Mouse (Mus musculus) brain, adult 2 months (tissue): Measurements from ENCODE around the gene Zfyve21.

Experiments
- DNase-seq: peaks from one replicate; pipeline ENCODE4 v3.0.0; 2011; ENCODE audit warnings: low read depth, low spot score

The Zfyve21 gene

GRCm38 (mm10) chr12:111813766-111814617 is at the start of gene Zfyve21, which contains the start of gene Xrcc3:
TSS of gene Zfyve21 (plus strand) at chr12:111814170.
TSS of gene Xrcc3 (minus strand) at chr12:111813873.
- peak; percentile 99 for DNase-seq

DNA sequence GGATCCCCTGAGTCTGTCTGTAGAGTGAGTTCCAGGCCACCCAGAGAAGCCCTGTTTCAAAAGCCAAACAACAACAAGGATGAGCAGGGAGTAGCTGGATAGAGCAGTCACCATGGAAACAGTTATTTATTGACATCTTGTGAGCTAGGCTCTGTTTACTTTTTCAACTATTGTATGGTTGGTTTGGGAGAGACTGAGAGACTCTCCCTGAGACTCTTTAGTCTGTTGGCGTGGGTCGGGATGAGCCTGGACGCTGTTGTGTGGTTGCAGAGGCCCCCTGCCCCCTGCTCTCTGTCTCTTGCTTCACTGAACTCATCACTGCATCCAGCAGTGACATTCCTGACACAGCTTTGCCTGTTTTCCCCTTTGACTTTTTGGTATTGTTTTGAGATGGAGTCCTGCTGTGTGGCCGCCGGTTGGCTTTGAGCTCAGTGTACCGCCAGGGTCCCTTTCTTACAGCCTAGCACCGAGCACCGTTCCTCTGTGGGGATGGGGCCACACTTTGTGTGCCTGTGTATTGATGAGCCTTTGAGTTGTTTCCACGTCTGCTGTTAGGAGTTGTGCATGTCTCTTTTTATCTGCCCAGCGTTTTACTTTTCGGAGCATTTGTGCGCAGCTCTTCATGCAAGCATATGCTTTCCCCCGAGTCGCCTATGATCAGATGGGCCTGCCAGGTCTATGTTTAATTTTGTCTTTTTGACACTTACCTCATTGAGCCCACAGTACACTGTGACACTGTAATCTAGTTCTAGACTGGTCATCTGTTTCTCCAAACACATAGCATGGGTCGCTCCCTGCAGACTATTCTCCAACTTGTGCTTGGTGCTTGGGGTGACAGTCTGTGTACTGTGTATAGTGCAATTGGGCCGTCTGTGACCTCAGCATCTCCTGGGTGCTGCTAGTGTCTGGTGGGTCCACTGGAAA is 47.4 kb upstream of the Zfyve21 start:
- peak; percentile 74 for DNase-seq

GRCm38 (mm10) chr12:111768322-111768928 is 45.5 kb upstream of the Zfyve21 start:
- peak; percentile 58 for DNase-seq

- peak; percentile 81 for DNase-seq
Observed at GRCm38 (mm10) chr12:111769306-111769705, 44.7 kb upstream of the Zfyve21 start.

GRCm38 (mm10) chr12:111769816-111770577 is 44.0 kb upstream of the Zfyve21 start:
- peak; percentile 60 for DNase-seq

DNA sequence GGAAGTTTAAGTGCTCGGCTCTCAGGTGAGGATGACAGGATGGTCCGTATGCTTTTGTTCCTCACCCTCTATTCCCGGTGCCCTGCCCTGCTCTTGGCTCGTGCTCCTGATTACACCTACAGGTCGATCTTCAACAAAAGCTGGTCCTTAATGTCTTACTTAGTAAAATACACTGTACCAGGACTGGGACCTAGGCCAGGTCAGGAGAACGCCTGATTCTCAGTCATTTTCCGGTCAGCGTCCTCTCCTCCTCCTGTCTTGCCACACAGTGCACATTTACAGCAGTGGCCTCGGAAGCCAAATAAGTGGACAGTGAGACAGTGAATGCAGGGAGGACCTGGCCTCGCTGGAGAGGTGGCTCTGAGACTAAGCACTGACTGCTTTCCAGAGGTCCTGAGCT is 43.3 kb upstream of the Zfyve21 start:
- DNase-seq, result no peak

- no peak for DNase-seq
Observed at GRCm38 (mm10) chr12:111774156-111774555, 39.8 kb upstream of the Zfyve21 start.

GRCm38 (mm10) chr12:111774845-111775244 is 39.1 kb upstream of the Zfyve21 start:
- peak; percentile 52 for DNase-seq

DNA sequence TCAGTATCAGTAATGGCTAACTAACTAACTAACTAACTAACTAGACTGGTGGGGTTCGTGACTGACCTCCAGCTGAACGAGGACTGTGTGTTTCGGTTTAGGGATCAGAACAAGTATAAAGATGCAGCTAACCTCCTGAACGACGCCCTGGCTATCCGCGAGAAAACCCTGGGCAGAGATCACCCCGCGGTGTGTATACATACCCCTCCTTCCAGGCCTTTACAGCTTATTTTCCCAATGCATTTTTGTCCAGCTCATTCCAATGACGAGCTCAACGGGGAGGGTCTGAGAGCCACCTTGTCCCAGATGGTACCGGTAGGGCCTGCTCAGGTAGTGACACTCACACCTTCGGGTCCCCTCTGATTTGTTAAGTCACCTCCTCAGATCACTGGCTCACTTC is 36.1 kb upstream of the Zfyve21 start:
- no peak for DNase-seq

- no peak for DNase-seq
Observed at GRCm38 (mm10) chr12:111779544-111779943, 34.4 kb upstream of the Zfyve21 start.

DNA sequence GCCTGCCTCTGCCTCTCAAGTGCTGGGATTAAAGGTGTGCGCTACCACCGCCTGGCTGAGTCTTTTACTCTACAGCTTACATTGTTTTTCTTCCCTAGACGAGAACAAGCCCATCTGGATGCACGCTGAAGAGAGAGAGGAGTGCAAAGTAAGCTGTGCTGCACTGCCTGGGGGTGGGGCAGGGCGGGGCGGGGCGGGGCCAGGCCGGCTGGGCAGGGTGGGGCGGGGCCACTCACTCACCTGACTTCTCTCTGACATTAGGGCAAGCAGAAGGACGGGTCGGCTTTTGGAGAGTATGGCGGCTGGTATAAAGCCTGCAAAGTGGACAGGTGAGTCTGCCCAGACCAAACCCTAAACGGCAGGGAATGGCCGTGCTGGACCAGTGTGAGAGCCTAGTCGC is 28.8 kb upstream of the Zfyve21 start:
- DNase-seq, result no peak

DNA sequence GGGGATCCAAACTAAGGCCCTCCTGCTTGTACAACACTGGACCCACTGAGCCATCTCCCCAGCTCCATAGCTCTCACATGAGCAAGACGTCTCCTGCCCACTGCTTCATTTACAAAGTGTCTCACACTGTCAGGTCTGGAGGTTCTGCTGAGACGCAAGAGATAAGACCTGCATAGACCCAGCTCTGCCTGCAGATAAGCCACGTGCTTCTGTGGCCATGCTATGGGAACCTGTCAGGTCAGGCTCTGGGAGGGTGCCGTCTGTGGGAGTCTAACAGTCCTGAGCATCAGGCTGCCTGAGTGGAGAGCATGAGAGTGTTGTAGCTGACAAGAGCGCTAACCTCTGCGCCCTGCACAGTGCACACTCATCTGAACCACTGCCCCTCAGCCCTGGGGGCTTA is 27.0 kb upstream of the Zfyve21 start:
- DNase-seq, result no peak

- DNase-seq, result no peak
Observed at GRCm38 (mm10) chr12:111790090-111790489, 23.9 kb upstream of the Zfyve21 start.

- no peak for DNase-seq
Observed at GRCm38 (mm10) chr12:111790631-111791030, 23.3 kb upstream of the Zfyve21 start.

- DNase-seq, result peak; percentile 69
Observed at GRCm38 (mm10) chr12:111791474-111792104, 22.4 kb upstream of the Zfyve21 start.

GRCm38 (mm10) chr12:111794102-111794501 is 19.9 kb upstream of the Zfyve21 start:
- DNase-seq, result peak; percentile 89

GRCm38 (mm10) chr12:111794526-111795179 is 19.3 kb upstream of the Zfyve21 start:
- no peak for DNase-seq

DNA sequence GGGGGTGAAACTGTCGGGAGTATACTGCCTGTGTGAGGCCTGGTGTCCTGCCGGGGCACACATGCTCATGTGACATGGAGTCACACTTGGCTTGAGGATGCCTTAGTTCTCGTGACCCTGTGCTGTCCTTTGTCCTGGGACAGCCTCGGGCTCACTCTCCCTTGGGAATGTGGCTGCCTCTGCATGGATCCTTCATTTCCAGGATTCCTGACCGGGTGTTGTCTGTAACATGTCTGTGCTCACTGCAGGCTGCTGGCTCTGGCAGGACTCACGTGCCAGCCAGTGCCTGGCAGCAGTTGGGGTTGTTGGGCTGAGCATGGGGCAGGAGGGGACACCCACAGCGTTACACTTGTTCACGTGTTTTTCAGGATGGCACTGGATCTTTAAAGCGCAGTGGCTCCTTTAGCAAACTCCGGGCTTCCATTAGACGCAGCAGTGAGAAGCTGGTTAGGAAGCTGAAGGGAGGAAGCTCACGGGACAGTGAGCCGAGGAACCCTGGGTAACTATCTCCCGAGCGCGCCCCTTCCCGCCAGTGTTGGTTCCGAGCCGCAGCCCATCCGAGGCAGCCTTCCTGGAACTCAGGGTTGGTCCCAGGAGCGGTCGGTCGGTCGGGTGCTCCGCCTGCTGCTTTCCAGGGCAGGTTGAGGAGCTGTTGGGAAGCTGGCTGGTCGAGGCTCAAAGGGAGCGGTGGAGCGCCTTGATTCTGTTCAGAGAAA is 18.6 kb upstream of the Zfyve21 start:
- DNase-seq, result peak; percentile 80

DNA sequence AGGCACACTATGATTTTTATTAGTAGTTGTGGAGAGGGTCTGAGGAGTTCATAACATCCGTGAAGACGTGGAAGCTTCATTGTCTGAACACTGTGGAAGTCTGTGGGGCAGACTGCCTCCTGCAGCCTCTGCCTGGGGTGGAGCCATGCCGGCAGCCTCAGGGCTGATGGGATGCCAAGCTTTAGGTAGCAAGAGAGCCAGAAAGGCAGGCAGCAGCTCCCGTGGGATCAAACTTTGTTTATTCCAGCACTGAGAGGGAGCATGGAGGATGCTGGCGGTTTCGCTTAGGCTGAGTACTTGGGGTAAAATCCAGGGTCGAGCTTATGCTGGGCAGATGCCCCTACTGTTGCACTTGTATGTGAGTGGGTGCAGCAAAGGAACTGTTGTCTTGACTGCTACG is 16.7 kb upstream of the Zfyve21 start:
- no peak for DNase-seq
